Mouse (Mus musculus): ENCODE results near the gene Me1.

DNA sequence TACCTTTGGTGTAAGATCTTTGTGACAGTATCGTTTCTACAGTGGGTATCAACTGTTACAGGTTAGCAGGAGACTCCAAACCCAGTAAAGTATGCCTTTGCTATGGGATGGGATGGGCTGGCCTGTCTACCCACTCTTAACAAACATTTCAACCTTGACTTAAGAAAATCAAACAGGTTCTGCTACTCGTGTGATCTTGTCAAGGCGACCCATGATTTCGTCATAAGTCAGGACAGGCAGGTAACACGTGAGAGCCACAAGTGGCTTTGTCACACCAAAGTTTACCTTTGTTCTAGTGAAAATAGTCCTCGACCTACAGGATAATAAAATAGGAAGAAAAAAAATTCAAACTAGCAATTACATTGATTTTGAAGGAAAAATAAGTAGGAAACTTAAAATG, 1.8 kb downstream of the Me1 start:
- no peak for TF ChIP-seq CTCF (IDR thresholded peaks at IDR 0.05; ENCODE audit: borderline replicate concordance, insufficient read depth, low read depth, low read length)
- no peak for TF ChIP-seq POLR2A (IDR thresholded peaks at IDR 0.05; ENCODE audit: borderline replicate concordance, insufficient read depth, low read length)

Data from cerebellum, adult 2 months (tissue).